14 mouse cellular contexts compared by ENCODE assay signal in the genomic region with DNA sequence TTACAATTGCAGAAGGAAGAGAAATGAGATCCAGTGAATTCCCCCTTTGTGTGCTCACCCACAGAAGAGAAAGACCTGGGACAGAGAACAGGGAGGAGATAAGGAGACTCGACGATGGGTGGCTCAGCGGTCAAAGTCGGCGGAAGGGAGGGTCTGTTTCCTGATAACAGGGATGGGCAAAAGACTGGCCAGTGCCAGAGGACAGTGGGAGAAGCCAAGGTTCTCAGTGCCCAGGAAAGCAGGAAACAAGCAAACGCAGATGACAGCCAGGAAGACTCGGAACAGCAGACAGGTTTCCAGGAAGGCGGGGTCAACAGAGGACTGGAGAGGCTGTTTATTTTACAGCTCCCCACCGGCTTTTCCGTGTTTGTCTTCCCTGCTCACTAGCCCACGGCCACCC. TPM values are rescaled to one million over a fixed set of nuclear protein-coding genes. Genes with fewer than 3 reads are reported as not detected.
DNase-seq lines count a peak whose midpoint lies in the region; ATAC-seq lines count a peak whose summit lies in the region.
"Had no signal": no experiment of that assay in that cellular context is flagged by ENCODE, and none has a peak within 500 bp of the region (broad histone marks: within the 10 kb centered on the region; RNA-seq: fewer than 3 reads in every experiment).

No protein-coding gene starts in this region.

- no peak for ATAC-seq in liver, embryonic 15.5 days (ENCODE audit: insufficient read depth)
- ATAC-seq: forebrain, postnatal 0 days; Patski had no signal

- no peak overlapping the region for H3K4me3 ChIP-seq in heart, embryonic 10.5 days
- no peak overlapping the region for H3K4me3 ChIP-seq in liver, embryonic 15.5 days (replicated peaks)
- no peak overlapping the region for H3K4me3 ChIP-seq in limb, embryonic 10.5 days
- H3K4me3 ChIP-seq: hindbrain, embryonic 15.5 days; limb, embryonic 15.5 days had no signal

- H3K9me3 ChIP-seq in heart, embryonic 10.5 days, result no peaks in the 10 kb centered on the region
- no peaks in the 10 kb centered on the region for H3K9me3 ChIP-seq in liver, embryonic 15.5 days (replicated peaks)
- no peaks in the 10 kb centered on the region for H3K9me3 ChIP-seq in limb, embryonic 10.5 days (replicated peaks)
- H3K9me3 ChIP-seq: hindbrain, embryonic 15.5 days; limb, embryonic 15.5 days had no signal

- no peak overlapping the region for H3K27ac ChIP-seq in heart, embryonic 10.5 days
- no peak overlapping the region for H3K27ac ChIP-seq in liver, embryonic 15.5 days (replicated peaks)
- no peak overlapping the region for H3K27ac ChIP-seq in limb, embryonic 10.5 days
- H3K27ac ChIP-seq: hindbrain, embryonic 15.5 days; limb, embryonic 15.5 days had no signal

- H3K4me2 ChIP-seq in liver, embryonic 15.5 days, result peak overlapping the region; percentile 41; the same call in 1 of the 2 replicates
- H3K4me2 ChIP-seq: hindbrain, embryonic 15.5 days; limb, embryonic 15.5 days had no signal

- peaks cover 6% of the 10 kb centered on the region; the same call in 1 of the 2 replicates for H3K4me1 ChIP-seq in heart, embryonic 10.5 days
- H3K4me1 ChIP-seq in liver, embryonic 15.5 days (replicated peaks), result peaks cover 21% of the 10 kb centered on the region
- H3K4me1 ChIP-seq in limb, embryonic 10.5 days, result peaks cover 14% of the 10 kb centered on the region
- H3K4me1 ChIP-seq: limb, embryonic 15.5 days had no signal

- 21% methylated on average over 11 of the region's 11 CpGs for WGBS in heart, embryonic 10.5 days
- WGBS in liver, embryonic 15.5 days (ENCODE audit: insufficient replicate concordance), result 16% methylated on average over 11 of the region's 11 CpGs
- WGBS in limb, embryonic 10.5 days, result 54% methylated on average over 11 of the region's 11 CpGs

- H3K36me3 ChIP-seq in heart, embryonic 10.5 days, result no peaks in the 10 kb centered on the region
- H3K36me3 ChIP-seq in liver, embryonic 15.5 days (replicated peaks), result no peaks in the 10 kb centered on the region
- H3K36me3 ChIP-seq in limb, embryonic 10.5 days, result no peaks in the 10 kb centered on the region
- H3K36me3 ChIP-seq: hindbrain, embryonic 15.5 days; limb, embryonic 15.5 days had no signal

- DNase-seq in heart, postnatal 4 days, result peak; percentile 14
- DNase-seq in heart, embryonic 10.5 days (ENCODE audit: low spot score), result no peak
- peak; percentile 77 for DNase-seq in brain, adult 2 months (ENCODE audit: low read depth, low spot score)
- peak; percentile 68 to 70 for DNase-seq in cerebellum, postnatal 25 days
- no peak for DNase-seq in embryo, embryonic 10.5 days (ENCODE audit: low spot score)
- no peak for DNase-seq in left cerebral cortex, postnatal 25 days (ENCODE audit: low spot score in 2 of 2)
- DNase-seq in limb, embryonic 10.5 days (ENCODE audit: low spot score), result no peak
- DNase-seq: adrenal gland, postnatal 10 days; forebrain, postnatal 0 days; thymus, adult 18-20 months had no signal

- H3K9ac ChIP-seq in liver, embryonic 15.5 days, result no peak overlapping the region
- H3K9ac ChIP-seq: forebrain, postnatal 0 days; hindbrain, embryonic 15.5 days; limb, embryonic 15.5 days had no signal

- intact Hi-C loops in left cerebral cortex, postnatal 25 days (cut with DNase I), result no loop called here

- H3K27me3 ChIP-seq in heart, embryonic 10.5 days (ENCODE audit: insufficient read depth, poor library complexity, severe bottlenecking), result peaks cover 19% of the 10 kb centered on the region
- peaks cover 16% of the 10 kb centered on the region for H3K27me3 ChIP-seq in liver, embryonic 15.5 days
- H3K27me3 ChIP-seq in limb, embryonic 10.5 days (ENCODE audit: low read depth, poor library complexity, severe bottlenecking), result no peaks in the 10 kb centered on the region
- H3K27me3 ChIP-seq: hindbrain, embryonic 15.5 days; limb, embryonic 15.5 days had no signal

RNA-seq across cellular contexts. Expression of gene Epb41l4b, which starts 20.2 kb away (rescaled TPM):
- total RNA-seq in heart, postnatal 4 days (2021), result 1 to 10 TPM; 4.9 to 5.4 TPM
- 0.34 and 1.6 TPM in 2 replicates for polyA plus RNA-seq in heart, embryonic 10.5 days (2016; fragmentation: Nextera tagmentation; extraction: Ambion mirVana)
- 2.0 and 2.4 TPM in 2 replicates for polyA plus RNA-seq in liver, embryonic 15.5 days (2015; fragmentation: Nextera tagmentation; extraction: Ambion mirVana)
- total RNA-seq in left cerebral cortex, postnatal 25 days (2021), result 10 to 100 TPM; 30.2 to 31.9 TPM
- 1.1 and 1.6 TPM in 2 replicates for polyA plus RNA-seq in limb, embryonic 10.5 days (2016; fragmentation: Nextera tagmentation; extraction: Ambion mirVana)

Comparison
In these comparisons a context has a peak if more than half of its experiments do, and no peak if none do; other contexts are left out.
1. DNase-seq: peak in heart, postnatal 4 days (single experiment), brain, adult 2 months (single experiment) and cerebellum, postnatal 25 days (2 of 2); none in heart, embryonic 10.5 days (single experiment), embryo, embryonic 10.5 days (single experiment), left cerebral cortex, postnatal 25 days (0 of 2) and limb, embryonic 10.5 days (single experiment).